Mouse (Mus musculus): ENCODE results near the gene Rab4b. TPM values are rescaled to one million over a fixed set of nuclear protein-coding genes. Genes with fewer than 3 reads are reported as not detected.

Gene Rab4b
- polyA plus RNA-seq, 1 experiment from 2014 or later: 63.9 TPM

GRCm38 (mm10) chr7:27156005-27156404 lies 22.7 kb downstream of the Rab4b start:
- Histone ChIP-seq H3K36me3 (peaks cover 29% of the 10 kb centered on the region), H3K27ac (no peak overlapping the region), H3K27me3 (no peaks in the 10 kb centered on the region), H3K4me1 (peaks cover 16% of the 10 kb centered on the region; the same call in 1 of the 2 replicates), H3K9ac (no peak overlapping the region), H3K4me2 (replicated peaks) (no peak overlapping the region), H3K9me3 (no peaks in the 10 kb centered on the region), H3K4me3 (no peak overlapping the region)
- WGBS: 81% methylated on average over 13 of the region's 13 CpGs
- no peak for ATAC-seq (ENCODE audit: insufficient number of reproducible peaks, insufficient read depth, low FRiP score, low TSS enrichment)

GRCm38 (mm10) chr7:27153205-27153764 lies 25.4 kb downstream of the Rab4b start, which contains the start of gene Cyp2t4:
Gene Cyp2t4, plus strand, starts transcription at chr7:27153714.
- no peak within 1 kb of the TSS for H3K9ac ChIP-seq
- ATAC-seq (ENCODE audit: insufficient number of reproducible peaks, insufficient read depth, low FRiP score, low TSS enrichment): peak; percentile 13; the same call in 1 of the 2 replicates
- H3K4me2 ChIP-seq (replicated peaks): no peak within 1 kb of the TSS
- no peaks in the 10 kb centered on the region for H3K27me3 ChIP-seq
- H3K9me3 ChIP-seq: no peaks in the 10 kb centered on the region
- H3K4me3 ChIP-seq: no peak within 1 kb of the TSS
- peaks cover 12% of the 10 kb centered on the region for H3K36me3 ChIP-seq
- peaks cover 5% of the 10 kb centered on the region; the same call in 1 of the 2 replicates for H3K4me1 ChIP-seq
- 0 out of 2 replicates have a peak within 1 kb of the TSS, but pooled peaks have one; percentile 60 for H3K27ac ChIP-seq
- WGBS: 60% methylated on average over 10 of the region's 10 CpGs

GRCm38 (mm10) chr7:27136410-27136996 lies 42.2 kb downstream of the Rab4b start:
- no peaks in the 10 kb centered on the region for H3K27me3 ChIP-seq
- peaks cover 1% of the 10 kb centered on the region; the same call in 1 of the 2 replicates for H3K9me3 ChIP-seq
- WGBS: 60% methylated on average over 8 of the region's 8 CpGs
- H3K27ac ChIP-seq: no peak overlapping the region
- H3K4me3 ChIP-seq: no peak overlapping the region
- H3K4me2 ChIP-seq (replicated peaks): no peak overlapping the region
- H3K36me3 ChIP-seq: no peaks in the 10 kb centered on the region
- ATAC-seq (ENCODE audit: insufficient number of reproducible peaks, insufficient read depth, low FRiP score, low TSS enrichment): no peak
- no peak overlapping the region for H3K9ac ChIP-seq
- no peaks in the 10 kb centered on the region for H3K4me1 ChIP-seq

GRCm38 (mm10) chr7:27133757-27134156 lies 44.9 kb downstream of the Rab4b start:
- no peak for ATAC-seq (ENCODE audit: insufficient number of reproducible peaks, insufficient read depth, low FRiP score, low TSS enrichment)
- Histone ChIP-seq H3K27ac (no peak overlapping the region), H3K9ac (no peak overlapping the region), H3K36me3 (no peaks in the 10 kb centered on the region), H3K9me3 (0 out of 2 replicates have a peak, but pooled peaks cover 4% of the 10 kb centered on the region), H3K27me3 (no peaks in the 10 kb centered on the region), H3K4me1 (no peaks in the 10 kb centered on the region), H3K4me3 (no peak overlapping the region), H3K4me2 (replicated peaks) (no peak overlapping the region)
- 80% methylated on average over 4 of the region's 4 CpGs for WGBS

- Histone ChIP-seq H3K27ac (no peak overlapping the region), H3K9ac (no peak overlapping the region), H3K36me3 (no peaks in the 10 kb centered on the region), H3K4me1 (no peaks in the 10 kb centered on the region), H3K27me3 (no peaks in the 10 kb centered on the region), H3K9me3 (0 out of 2 replicates have a peak, but pooled peaks cover 4% of the 10 kb centered on the region), H3K4me2 (replicated peaks) (no peak overlapping the region), H3K4me3 (no peak overlapping the region)
- ATAC-seq (ENCODE audit: insufficient number of reproducible peaks, insufficient read depth, low FRiP score, low TSS enrichment): no peak
- 71% methylated on average over 12 of the region's 12 CpGs for WGBS
Measured at GRCm38 (mm10) chr7:27133156-27133555, 45.5 kb downstream of the Rab4b start.

GRCm38 (mm10) chr7:27132588-27132987 lies 46.1 kb downstream of the Rab4b start:
- Histone ChIP-seq H3K9me3 (0 out of 2 replicates have a peak, but pooled peaks cover 4% of the 10 kb centered on the region), H3K9ac (no peak overlapping the region), H3K4me2 (replicated peaks) (no peak overlapping the region), H3K36me3 (no peaks in the 10 kb centered on the region), H3K27ac (no peak overlapping the region), H3K4me3 (no peak overlapping the region), H3K4me1 (no peaks in the 10 kb centered on the region), H3K27me3 (no peaks in the 10 kb centered on the region)
- 15% methylated on average over 10 of the region's 10 CpGs for WGBS
- no peak for ATAC-seq (ENCODE audit: insufficient number of reproducible peaks, insufficient read depth, low FRiP score, low TSS enrichment)

GRCm38 (mm10) chr7:27131387-27131786 lies 47.3 kb downstream of the Rab4b start:
- ATAC-seq (ENCODE audit: insufficient number of reproducible peaks, insufficient read depth, low FRiP score, low TSS enrichment): no peak
- H3K27me3 ChIP-seq: no peaks in the 10 kb centered on the region
- H3K9ac ChIP-seq: no peak overlapping the region
- no peaks in the 10 kb centered on the region for H3K36me3 ChIP-seq
- WGBS: 54% methylated on average over 2 of the region's 2 CpGs
- 0 out of 2 replicates have a peak, but pooled peaks cover 4% of the 10 kb centered on the region for H3K9me3 ChIP-seq
- H3K27ac ChIP-seq: no peak overlapping the region
- H3K4me3 ChIP-seq: no peak overlapping the region
- H3K4me2 ChIP-seq (replicated peaks): no peak overlapping the region
- H3K4me1 ChIP-seq: no peaks in the 10 kb centered on the region

- Histone ChIP-seq H3K9me3 (0 out of 2 replicates have a peak, but pooled peaks cover 4% of the 10 kb centered on the region), H3K4me3 (no peak overlapping the region), H3K27ac (no peak overlapping the region), H3K4me1 (no peaks in the 10 kb centered on the region), H3K27me3 (no peaks in the 10 kb centered on the region), H3K4me2 (replicated peaks) (no peak overlapping the region), H3K9ac (no peak overlapping the region), H3K36me3 (no peaks in the 10 kb centered on the region)
- ATAC-seq (ENCODE audit: insufficient number of reproducible peaks, insufficient read depth, low FRiP score, low TSS enrichment): no peak
- 88% methylated on average over 22 of the region's 22 CpGs for WGBS
Measured at GRCm38 (mm10) chr7:27130521-27131370, 48.0 kb downstream of the Rab4b start.

GRCm38 (mm10) chr7:27129811-27130210 lies 48.9 kb downstream of the Rab4b start:
- 0 out of 2 replicates have a peak, but pooled peaks cover 4% of the 10 kb centered on the region for H3K9me3 ChIP-seq
- no peaks in the 10 kb centered on the region for H3K4me1 ChIP-seq
- no peak overlapping the region for H3K4me2 ChIP-seq (replicated peaks)
- H3K27me3 ChIP-seq: no peaks in the 10 kb centered on the region
- no peak overlapping the region for H3K27ac ChIP-seq
- no peaks in the 10 kb centered on the region for H3K36me3 ChIP-seq
- no peak for ATAC-seq (ENCODE audit: insufficient number of reproducible peaks, insufficient read depth, low FRiP score, low TSS enrichment)
- H3K9ac ChIP-seq: no peak overlapping the region
- WGBS: 84% methylated on average over 12 of the region's 12 CpGs
- H3K4me3 ChIP-seq: no peak overlapping the region

GRCm38 (mm10) chr7:27128946-27129345 lies 49.8 kb downstream of the Rab4b start:
- ATAC-seq (ENCODE audit: insufficient number of reproducible peaks, insufficient read depth, low FRiP score, low TSS enrichment): no peak
- 89% methylated on average over 13 of the region's 13 CpGs for WGBS
- H3K4me2 ChIP-seq (replicated peaks): no peak overlapping the region
- H3K4me1 ChIP-seq: no peaks in the 10 kb centered on the region
- no peaks in the 10 kb centered on the region for H3K27me3 ChIP-seq
- no peak overlapping the region for H3K27ac ChIP-seq
- 0 out of 2 replicates have a peak, but pooled peaks cover 4% of the 10 kb centered on the region for H3K9me3 ChIP-seq
- no peak overlapping the region for H3K9ac ChIP-seq
- no peak overlapping the region for H3K4me3 ChIP-seq
- H3K36me3 ChIP-seq: no peaks in the 10 kb centered on the region

- WGBS: 38% methylated on average over 3 of the region's 3 CpGs
- Histone ChIP-seq H3K36me3 (no peaks in the 10 kb centered on the region), H3K4me1 (no peaks in the 10 kb centered on the region), H3K9ac (no peak overlapping the region), H3K4me3 (no peak overlapping the region), H3K4me2 (replicated peaks) (no peak overlapping the region), H3K27me3 (no peaks in the 10 kb centered on the region), H3K27ac (no peak overlapping the region), H3K9me3 (0 out of 2 replicates have a peak, but pooled peaks cover 4% of the 10 kb centered on the region)
- peak; percentile 35; the same call in 1 of the 2 replicates for ATAC-seq (ENCODE audit: insufficient number of reproducible peaks, insufficient read depth, low FRiP score, low TSS enrichment)
Measured at GRCm38 (mm10) chr7:27128162-27128561, 50.5 kb downstream of the Rab4b start.

Data from embryonic facial prominence, embryonic 12.5 days (tissue).